Mouse (Mus musculus) limb, embryonic 10.5 days (tissue): ENCODE data around the gene Cyp24a1. TPM values are rescaled to one million over a fixed set of nuclear protein-coding genes. Genes with fewer than 3 reads are reported as not detected.
"Not testable (repeated sequence)": the region's sequence is repeated elsewhere in the genome, so short reads cannot be mapped to it uniquely, and the experiment has no call there.

Experiments used
- DNase-seq: peaks from one replicate; pipeline ENCODE4 v3.0.0-alpha.2; 2017; ENCODE audit warnings: low spot score
- H3K27ac ChIP-seq: fragments of 300-500 bp; sonication (generic); 2 replicates; pipeline ENCODE4 v1.5.1; 2016; ENCODE audit warnings: mild to moderate bottlenecking
- H3K27me3 ChIP-seq: fragments of 300-500 bp; sonication (generic); 2 replicates; pipeline ENCODE4 v1.6.1; 2016; ENCODE audit warnings: low read depth, mild to moderate bottlenecking; ENCODE audit not compliant: poor library complexity, severe bottlenecking
- H3K36me3 ChIP-seq: fragments of 300-500 bp; sonication (generic); 2 replicates; pipeline ENCODE4 v1.6.1; 2016; ENCODE audit warnings: mild to moderate bottlenecking, moderate library complexity
- H3K4me1 ChIP-seq: fragments of 300-500 bp; sonication (generic); 2 replicates; pipeline ENCODE4 v1.6.1; 2016
- H3K4me3 ChIP-seq: fragments of 300-500 bp; sonication (generic); 2 replicates; pipeline ENCODE4 v1.5.1; 2016; ENCODE audit warnings: mild to moderate bottlenecking, moderate library complexity
- H3K9me3 ChIP-seq: fragments of 300-500 bp; sonication (generic); replicated peaks from 2 replicates; pipeline ENCODE4 v1.6.1; 2016; ENCODE audit warnings: mild to moderate bottlenecking
- WGBS: fragments of 180-500 bp; shearing (Covaris S2); methylation state at CpG from one replicate; pipeline ENCODE4 v1.1.7; 2016; 5-methylcytosine and 5-hydroxymethylcytosine counted together
- polyA plus RNA-seq: library from polyadenylated mRNA; unstranded; fragments of >200 nt; fragmentation: Nextera tagmentation; extraction: Ambion mirVana; gene quantifications from 2 replicates; pipeline ENCODE4 v1.2.1, GENCODE M21; 2016

The Cyp24a1 gene
- polyA plus RNA-seq, 1 experiment from 2014 or later: not detected

DNA sequence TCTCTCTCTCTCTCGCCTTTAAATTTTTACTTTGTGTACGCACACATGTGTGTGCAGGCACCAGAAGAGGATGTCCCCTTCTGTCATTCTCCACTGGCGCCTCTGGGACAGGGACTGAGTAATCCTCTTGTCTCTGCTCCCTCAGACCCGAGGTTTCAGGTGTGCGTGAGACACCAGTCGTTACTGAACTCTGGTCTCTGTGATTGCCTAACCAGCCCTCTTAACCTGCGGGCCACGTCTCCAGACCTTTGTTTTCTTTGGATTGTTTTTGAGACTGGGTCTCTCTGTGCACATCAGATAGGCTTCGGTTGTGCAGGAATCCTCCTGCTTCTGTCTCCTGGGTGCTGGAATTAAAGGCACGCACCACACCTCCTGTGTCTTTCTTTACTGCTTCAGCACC lies 37.8 kb downstream of the Cyp24a1 start:
- no peak for DNase-seq
- H3K27me3 ChIP-seq: 0 out of 2 replicates have a peak, but pooled peaks cover 6% of the 10 kb centered on the region
- H3K4me1 ChIP-seq: peaks cover 16% of the 10 kb centered on the region
- H3K4me3 ChIP-seq: no peak overlapping the region
- no peaks in the 10 kb centered on the region for H3K36me3 ChIP-seq
- 72% methylated on average over 10 of the region's 10 CpGs for WGBS
- H3K9me3 ChIP-seq: no peaks in the 10 kb centered on the region
- peak overlapping the region; percentile 3 for H3K27ac ChIP-seq

DNA sequence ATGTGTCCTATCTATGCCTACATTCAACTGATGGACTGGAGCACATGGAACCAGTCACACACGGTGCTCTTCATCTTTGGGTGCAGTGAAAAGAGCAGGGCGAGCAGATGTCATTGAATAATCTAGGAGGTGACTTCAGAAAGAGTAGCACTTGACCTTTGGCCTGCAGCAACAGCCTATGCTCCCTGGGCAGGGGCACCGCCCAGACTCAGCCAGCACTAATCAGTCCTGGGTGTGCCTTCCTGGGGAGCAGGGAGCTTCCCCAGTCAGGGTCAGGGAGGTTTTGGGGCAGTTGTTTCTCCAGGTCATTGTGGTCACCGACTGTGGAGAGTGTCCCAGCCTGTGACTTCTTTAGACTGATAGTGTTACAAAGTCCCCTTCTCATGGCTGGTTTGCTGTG lies 43.1 kb downstream of the Cyp24a1 start:
- WGBS: 40% methylated on average over 4 of the region's 4 CpGs
- not testable (repeated sequence) for DNase-seq

DNA sequence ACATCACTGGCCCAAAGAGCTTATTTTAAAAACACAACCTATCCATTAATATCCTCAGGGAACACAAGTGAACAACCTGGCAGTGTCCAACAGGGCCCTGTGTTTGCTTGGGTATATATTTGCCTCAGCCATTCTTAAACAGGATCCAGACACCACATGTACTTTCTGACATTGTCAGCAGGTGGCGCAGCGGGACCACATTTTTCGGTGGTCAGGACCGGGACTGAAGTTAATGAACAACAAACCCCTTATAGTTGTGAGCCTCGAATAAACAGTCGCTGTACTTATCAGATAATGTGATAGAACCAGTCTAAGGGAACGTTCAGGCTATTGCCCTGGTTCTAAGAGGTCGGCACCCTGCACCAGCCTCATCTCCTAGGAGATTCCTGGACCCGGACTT lies 46.0 kb downstream of the Cyp24a1 start:
- Histone ChIP-seq H3K27me3 (no peaks in the 10 kb centered on the region), H3K4me3 (no peak overlapping the region), H3K9me3 (no peaks in the 10 kb centered on the region), H3K36me3 (no peaks in the 10 kb centered on the region), H3K4me1 (peaks cover 4% of the 10 kb centered on the region; the same call in 1 of the 2 replicates), H3K27ac (no peak overlapping the region)
- DNase-seq: peak; percentile 91
- 15% methylated on average over 9 of the region's 9 CpGs for whole genome bisulfite sequencing

More for the DNA sequence above, 43.1 kb downstream of the Cyp24a1 start:
- H3K27me3 ChIP-seq, H3K4me3 ChIP-seq, H3K9me3 ChIP-seq, H3K36me3 ChIP-seq, H3K27ac ChIP-seq, H3K4me1 ChIP-seq: not testable (repeated sequence)

DNA sequence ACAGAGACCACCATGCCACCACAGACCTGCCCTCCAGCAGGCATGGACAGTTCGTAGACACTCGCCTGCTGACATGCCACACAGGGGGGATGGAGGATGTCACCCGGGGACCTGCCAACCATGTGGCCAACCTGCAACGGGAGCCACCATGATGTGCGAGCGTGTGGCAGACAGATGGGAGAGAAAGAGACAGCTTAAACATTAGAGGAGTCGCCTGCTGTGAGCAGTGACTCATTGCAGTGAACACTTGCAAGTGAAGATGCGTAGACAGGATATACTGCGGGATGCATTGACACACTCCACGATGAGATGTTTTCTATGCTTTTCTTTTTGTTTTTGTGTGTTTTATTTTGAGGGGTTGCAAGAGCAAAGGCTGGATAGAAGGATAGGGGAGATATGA lies 49.3 kb downstream of the Cyp24a1 start:
- H3K27ac ChIP-seq: no peak overlapping the region
- H3K4me3 ChIP-seq: no peak overlapping the region

DNA sequence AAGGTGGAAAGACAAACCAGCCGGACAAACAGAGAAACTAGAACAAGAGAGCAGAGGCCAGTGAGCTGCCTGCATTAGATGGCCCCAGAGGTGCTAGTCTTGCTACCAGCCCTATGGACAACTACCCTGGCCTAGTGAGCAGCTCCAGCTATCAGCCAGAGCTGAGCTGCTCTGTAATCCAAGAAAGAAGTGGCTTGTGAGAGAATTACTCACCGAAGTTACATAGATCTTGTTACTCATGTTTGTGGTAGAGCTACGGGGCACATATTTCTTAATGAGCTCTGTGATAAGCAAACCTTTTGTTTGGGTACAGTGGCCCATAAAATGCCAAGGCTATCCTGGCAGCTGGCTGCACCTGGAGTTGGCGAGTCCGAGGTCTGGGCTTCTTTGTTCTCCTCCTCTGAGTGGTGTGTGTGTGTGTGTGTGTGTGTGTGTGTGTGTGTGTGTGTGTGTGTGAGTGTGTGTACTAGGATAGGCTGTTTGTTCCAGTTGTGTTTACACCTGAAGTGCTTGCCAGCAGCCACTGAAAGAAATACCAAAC lies 50.0 kb downstream of the Cyp24a1 start:
- Histone ChIP-seq H3K9me3 (no peaks in the 10 kb centered on the region), H3K4me3 (no peak overlapping the region), H3K27ac (no peak overlapping the region), H3K36me3 (no peaks in the 10 kb centered on the region), H3K27me3 (no peaks in the 10 kb centered on the region), H3K4me1 (peaks cover 4% of the 10 kb centered on the region; the same call in 1 of the 2 replicates)
- DNase-seq: no peak
- 84% methylated on average over 5 of the region's 5 CpGs for WGBS

More for the DNA sequence above, 49.3 kb downstream of the Cyp24a1 start:
- Histone ChIP-seq H3K9me3 (no peaks in the 10 kb centered on the region), H3K27me3 (no peaks in the 10 kb centered on the region), H3K4me1 (peaks cover 4% of the 10 kb centered on the region; the same call in 1 of the 2 replicates), H3K36me3 (no peaks in the 10 kb centered on the region)
- 78% methylated on average over 10 of the region's 10 CpGs for WGBS
- DNase-seq: no peak

DNA sequence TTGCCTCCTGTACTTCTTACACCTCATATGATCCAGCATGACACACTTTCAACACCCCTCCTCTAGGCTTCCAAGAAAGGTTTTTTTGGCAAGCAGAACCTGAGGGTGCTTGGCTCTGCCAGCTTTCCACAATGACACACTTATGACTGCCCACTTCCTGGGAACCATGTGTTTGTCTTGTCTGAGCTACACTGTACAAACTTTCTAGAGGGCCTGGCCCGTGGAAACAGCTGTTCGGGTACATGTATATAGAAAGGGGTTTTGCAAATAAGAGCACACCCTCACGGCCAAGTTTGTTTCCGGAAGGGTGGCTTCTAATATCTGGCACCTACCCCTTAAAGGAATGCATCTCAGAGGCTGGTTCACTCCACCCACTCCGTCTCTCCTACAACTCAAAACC lies 51.1 kb downstream of the Cyp24a1 start:
- Histone ChIP-seq H3K36me3 (no peaks in the 10 kb centered on the region), H3K27me3 (peaks cover 8% of the 10 kb centered on the region; the same call in 1 of the 2 replicates), H3K4me3 (no peak overlapping the region), H3K27ac (no peak overlapping the region), H3K9me3 (no peaks in the 10 kb centered on the region), H3K4me1 (no peaks in the 10 kb centered on the region)
- no peak for DNase-seq
- 89% methylated on average over 5 of the region's 5 CpGs for WGBS

DNA sequence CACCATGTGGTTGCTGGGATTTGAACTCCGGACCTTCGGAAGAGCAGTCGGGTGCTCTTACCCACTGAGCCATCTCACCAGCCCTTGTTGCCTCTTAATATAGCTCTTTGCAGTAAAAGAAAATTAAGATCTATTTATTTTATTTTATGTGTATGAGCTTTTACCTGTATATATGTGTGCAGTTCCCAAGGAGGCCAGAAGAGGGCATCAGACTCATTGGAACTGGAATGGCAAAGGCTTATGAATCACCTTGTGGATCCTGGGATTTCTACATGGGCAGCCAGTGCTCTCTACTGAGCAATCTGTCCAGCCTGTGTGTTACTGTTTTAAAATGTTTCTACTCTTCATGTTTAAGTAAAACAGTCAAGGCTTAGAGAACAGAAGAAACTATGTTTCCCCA lies 54.4 kb downstream of the Cyp24a1 start:
- no peak for DNase-seq
- H3K4me1 ChIP-seq: peaks cover 8% of the 10 kb centered on the region
- no peaks in the 10 kb centered on the region for H3K9me3 ChIP-seq
- H3K27me3 ChIP-seq: peaks cover 32% of the 10 kb centered on the region
- 75% methylated on average over 3 of the region's 3 CpGs for WGBS
- no peak overlapping the region for H3K27ac ChIP-seq
- H3K36me3 ChIP-seq: no peaks in the 10 kb centered on the region
- no peak overlapping the region for H3K4me3 ChIP-seq

DNA sequence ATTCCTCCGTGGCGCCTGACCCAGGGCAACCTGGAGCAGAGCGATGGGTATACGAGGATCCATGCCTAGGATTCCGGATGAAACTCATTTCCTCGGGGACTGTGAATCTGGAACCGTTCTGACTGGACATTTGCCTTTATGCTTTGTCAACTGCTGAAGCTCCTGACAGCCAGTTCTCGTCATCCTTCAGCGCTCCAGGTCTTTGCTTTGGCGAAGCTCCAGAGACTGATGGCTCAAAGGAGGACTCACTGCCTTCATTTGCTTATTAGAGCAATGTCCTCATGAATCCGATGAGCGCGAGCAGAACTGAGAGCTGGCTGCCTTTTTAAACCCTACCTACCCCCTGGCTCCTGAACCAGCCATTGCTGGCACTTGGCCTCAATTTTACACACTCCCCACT lies 58.2 kb downstream of the Cyp24a1 start:
- no peak for DNase-seq
- WGBS: 46% methylated on average over 13 of the region's 13 CpGs

DNA sequence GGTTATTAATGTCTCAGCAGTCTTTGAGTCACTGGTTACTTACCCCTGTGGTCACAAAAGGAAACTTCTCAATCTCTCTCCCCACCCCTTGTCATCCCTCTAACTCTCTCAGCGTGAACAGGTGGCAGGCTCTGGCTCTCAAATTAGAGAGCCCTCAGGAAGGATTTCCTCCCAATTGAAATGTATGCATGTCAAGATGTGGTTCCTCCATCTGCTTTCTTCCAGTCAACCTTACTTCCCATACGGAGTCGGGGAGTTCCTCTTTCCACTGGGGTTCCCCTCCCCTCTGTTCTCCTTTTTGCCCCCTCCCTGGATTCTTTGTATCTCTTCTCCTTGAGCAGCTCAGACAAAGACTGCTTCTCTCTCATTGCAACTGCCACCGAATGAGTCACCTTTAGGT lies 60.7 kb downstream of the Cyp24a1 start:
- no peaks in the 10 kb centered on the region for H3K9me3 ChIP-seq
- no peak overlapping the region for H3K27ac ChIP-seq
- no peak for DNase-seq
- H3K4me3 ChIP-seq: no peak overlapping the region
- H3K27me3 ChIP-seq: peaks cover 43% of the 10 kb centered on the region
- H3K36me3 ChIP-seq: no peaks in the 10 kb centered on the region
- peaks cover 8% of the 10 kb centered on the region for H3K4me1 ChIP-seq
- WGBS: 68% methylated on average over 4 of the region's 4 CpGs

More for the DNA sequence above, 58.2 kb downstream of the Cyp24a1 start:
- H3K4me1 ChIP-seq: peaks cover 8% of the 10 kb centered on the region
- H3K36me3 ChIP-seq: no peaks in the 10 kb centered on the region
- no peak overlapping the region for H3K4me3 ChIP-seq
- H3K27me3 ChIP-seq: peaks cover 48% of the 10 kb centered on the region
- no peaks in the 10 kb centered on the region for H3K9me3 ChIP-seq
- no peak overlapping the region for H3K27ac ChIP-seq

Other genes starting within 250 kb of the Cyp24a1 start
- 0.23 and 0.45 TPM in 2 replicates for gene Bcas1, start 69.3 kb downstream of the Cyp24a1 start, polyA plus RNA-seq
- gene Pfdn4, start 717 bp downstream of the Cyp24a1 start, polyA plus RNA-seq: 102 and 107 TPM in 2 replicates
- not detected in 2 replicates for gene 4930470P17Rik, start 104.9 kb upstream of the Cyp24a1 start, polyA plus RNA-seq
- gene Dok5, start 234.7 kb upstream of the Cyp24a1 start, polyA plus RNA-seq: 0.85 and 1.8 TPM in 2 replicates